Comparison of ENCODE assay signal across 15 mouse cellular contexts in the genomic region with DNA sequence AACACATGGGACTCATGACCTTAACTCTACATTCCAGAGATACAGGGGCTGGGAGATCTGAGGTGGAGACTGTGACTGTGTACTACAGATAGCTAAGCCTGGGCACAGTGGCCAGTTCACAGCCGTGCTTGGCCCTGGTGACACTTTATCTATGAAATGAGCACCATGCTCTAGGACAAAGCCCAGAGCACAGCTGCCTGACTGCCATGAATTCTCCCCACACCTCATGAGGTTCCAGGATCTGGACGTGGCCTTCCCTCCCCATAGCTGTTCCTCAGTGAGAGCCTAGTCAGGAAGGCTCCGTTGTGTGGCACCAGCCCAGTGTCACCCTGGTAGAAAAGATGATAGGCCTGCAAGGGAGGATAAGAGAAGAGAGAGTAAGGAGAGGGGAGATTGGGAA. TPM values are rescaled to one million over a fixed set of nuclear protein-coding genes. Genes with fewer than 3 reads are reported as not detected.
DNase-seq lines count a peak whose midpoint lies in the region; ATAC-seq lines count a peak whose summit lies in the region.
"Had no signal": no experiment of that assay in that cellular context is flagged by ENCODE, and none has a peak within 500 bp of the region (broad histone marks: within the 10 kb centered on the region; RNA-seq: fewer than 3 reads in every experiment).

No protein-coding gene starts in this region.

- no peak overlapping the region for H3K9ac ChIP-seq in kidney, embryonic 15.5 days

- H3K4me3 ChIP-seq in kidney, embryonic 15.5 days (replicated peaks) = no peak overlapping the region
- H3K4me3 ChIP-seq: embryonic facial prominence, embryonic 10.5 days had no signal

- WGBS in kidney, embryonic 15.5 days = 82% methylated on average over 3 of the region's 3 CpGs

- no peaks in the 10 kb centered on the region for H3K36me3 ChIP-seq in kidney, embryonic 15.5 days

- no peak overlapping the region for H3K4me2 ChIP-seq in kidney, embryonic 15.5 days

- intact Hi-C loops in heart, postnatal 10 days (cut with DNase I) = no loop called here

- DNase-seq in kidney, postnatal 25 days = no peak
- peak; percentile 55 to 77 for DNase-seq in heart, postnatal 10 days
- DNase-seq in cerebellum, postnatal 10 days = no peak
- DNase-seq in urinary bladder, adult 18-20 months (ENCODE audit: low spot score in 2 of 2) = no peak
- no peak for DNase-seq in T-cell, adult 2 months (ENCODE audit: low spot score)
- DNase-seq: cerebellum, postnatal 14 days; kidney, adult 9 months; right cerebral cortex, postnatal 4 days; thymus, postnatal 36 days had no signal

- peak; percentile 81 for ATAC-seq in kidney, embryonic 15.5 days (replicated peaks; ENCODE audit: low FRiP score)
- peak; percentile 84 for ATAC-seq in erythroid progenitor cell, adult 5-6 weeks (replicated peaks; ENCODE audit: low FRiP score, poor library complexity, severe bottlenecking)
- peak; percentile 45 for ATAC-seq in megakaryocyte progenitor cell, adult 5-6 weeks (replicated peaks; ENCODE audit: poor library complexity)

- no peaks in the 10 kb centered on the region for H3K9me3 ChIP-seq in kidney, embryonic 15.5 days (replicated peaks)
- H3K9me3 ChIP-seq: embryonic facial prominence, embryonic 10.5 days; G1E had no signal

- no peak overlapping the region for H3K27ac ChIP-seq in kidney, embryonic 15.5 days
- H3K27ac ChIP-seq: embryonic facial prominence, embryonic 10.5 days; macrophage had no signal

- no peaks in the 10 kb centered on the region for H3K27me3 ChIP-seq in kidney, embryonic 15.5 days

- H3K4me1 ChIP-seq in kidney, embryonic 15.5 days = 0 out of 2 replicates have a peak, but pooled peaks cover 6% of the 10 kb centered on the region

RNA-seq across cellular contexts. Expression of a gene that starts 43.2 kb away (rescaled TPM):
- 3.6 and 4.8 TPM in 2 replicates for polyA plus RNA-seq in kidney, embryonic 15.5 days (2015; fragmentation: Nextera tagmentation; extraction: Ambion mirVana)
- total RNA-seq in erythroid progenitor cell, adult 5-6 weeks (2015; ENCODE audit: low replicate concordance) = 98.7 and 158 TPM in 2 replicates
- 88.5 and 131 TPM in 2 replicates for total RNA-seq in erythroid progenitor cell, adult 5-6 weeks (2017; ENCODE audit: low replicate concordance)
- total RNA-seq in heart, postnatal 10 days (2021) = 100 to 1,000 TPM; 185 to 196 TPM
- 14.6 and 16.3 TPM in 2 replicates for total RNA-seq in megakaryocyte progenitor cell, adult 5-6 weeks (2015)
- 20.0 and 23.5 TPM in 2 replicates for total RNA-seq in megakaryocyte progenitor cell, adult 5-6 weeks (2017)

Comparison
In these comparisons a context has a peak if more than half of its experiments do, and no peak if none do; other contexts are left out.
1. DNase-seq: peak in heart, postnatal 10 days (2 of 2); none in kidney, postnatal 25 days (0 of 2), cerebellum, postnatal 10 days (0 of 2), urinary bladder, adult 18-20 months (0 of 2) and T-cell, adult 2 months (single experiment).
2. Peak in every context shown above with its lines, with median percentiles within 50 percentile points of each other: ATAC-seq.